Mouse (Mus musculus) forebrain, embryonic 14.5 days (tissue): ENCODE results near the gene Zfp352. TPM values are rescaled to one million over a fixed set of nuclear protein-coding genes. Genes with fewer than 3 reads are reported as not detected.
"Not testable (repeated sequence)": the region's sequence is repeated elsewhere in the genome, so short reads cannot be mapped to it uniquely, and the experiment has no call there.

ENCODE experiments used
- ATAC-seq: fragments of 200-750 bp; cut with Nextera tagmentation; 2 replicates; pipeline ENCODE4 v1.8.0; 2017; ENCODE audit warnings: mild to moderate bottlenecking, moderate library complexity
- DNase-seq: peaks from one replicate; pipeline ENCODE4 v3.0.0-alpha.2; 2015; ENCODE audit warnings: low spot score
- H3K27ac ChIP-seq: fragments of 300-500 bp; sonication (generic); 2 replicates; pipeline ENCODE4 v1.5.1; 2014; ENCODE audit warnings: low read depth, mild to moderate bottlenecking, control low read depth, low read length, moderate library complexity
- H3K27me3 ChIP-seq: fragments of 300-500 bp; sonication (generic); replicated peaks from 2 replicates; pipeline ENCODE4 v1.6.1; 2014; ENCODE audit warnings: low read length, control low read depth, mixed read lengths; ENCODE audit not compliant: control insufficient read depth, insufficient read depth
- H3K36me3 ChIP-seq: fragments of 300-500 bp; sonication (generic); 2 replicates; pipeline ENCODE4 v1.6.1; 2014; ENCODE audit warnings: low read length, control low read depth; ENCODE audit not compliant: control insufficient read depth, insufficient read depth
- H3K4me1 ChIP-seq: fragments of 300-500 bp; sonication (generic); 2 replicates; pipeline ENCODE4 v1.6.1; 2014; ENCODE audit warnings: antibody characterized with exemption, low read length, control low read depth; ENCODE audit not compliant: control insufficient read depth, insufficient read depth
- H3K4me2 ChIP-seq: fragments of 300-500 bp; sonication (generic); 2 replicates; pipeline ENCODE4 v1.6.1; 2014; ENCODE audit warnings: mild to moderate bottlenecking, control low read depth, low read length
- H3K4me3 ChIP-seq: fragments of 300-500 bp; sonication (generic); 2 replicates; pipeline ENCODE4 v1.5.1; 2014; ENCODE audit warnings: low read depth, low read length, control low read depth
- H3K9ac ChIP-seq: fragments of 300-500 bp; sonication (generic); 2 replicates; pipeline ENCODE4 v1.6.1; 2014; ENCODE audit warnings: mild to moderate bottlenecking, low read length, control low read depth, moderate library complexity
- H3K9me3 ChIP-seq: fragments of 300-500 bp; sonication (generic); replicated peaks from 2 replicates; pipeline ENCODE4 v1.6.1; 2016; ENCODE audit warnings: low read length, control low read depth, mixed read lengths; ENCODE audit not compliant: control insufficient read depth
- WGBS: fragments of 180-500 bp; shearing (Covaris S2); extraction: QIAGEN DNeasy Blood & Tissue Kit; methylation state at CpG from one replicate; pipeline ENCODE4 v1.1.7; 2014; 5-methylcytosine and 5-hydroxymethylcytosine counted together
- polyA plus RNA-seq: library from polyadenylated mRNA; unstranded; fragments of >200 nt; fragmentation: Nextera tagmentation; extraction: Ambion mirVana; gene quantifications from 2 replicates; pipeline ENCODE4 v1.2.1, GENCODE M21; 2014

The Zfp352 gene
- polyA plus RNA-seq, result not detected in 2 replicates

DNA sequence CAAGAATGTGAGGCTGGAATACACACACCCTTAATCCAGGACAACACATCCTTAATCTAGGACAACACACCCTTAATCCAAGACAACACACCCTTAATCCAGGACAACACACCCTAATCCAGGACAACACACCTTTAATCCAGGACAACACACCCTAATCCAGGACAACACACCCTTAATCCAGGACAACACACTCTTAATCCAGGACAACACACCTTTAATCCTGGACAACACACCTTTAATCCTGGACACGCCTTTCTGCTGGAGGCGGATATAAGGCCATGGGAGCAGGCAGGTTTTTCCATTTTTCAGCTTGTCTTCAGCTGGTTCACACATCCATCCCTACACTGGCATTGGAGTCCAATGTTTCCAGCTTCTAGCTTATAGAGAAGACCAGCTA lies at the start of gene Zfp352:
Gene Zfp352, plus strand, starts transcription at position 301 of the 400 bp plus-strand sequence.
- Histone ChIP-seq H3K9me3 (no peaks in the 10 kb centered on the region), H3K4me2 (no peak within 1 kb of the TSS), H3K4me3 (no peak within 1 kb of the TSS), H3K36me3 (no peaks in the 10 kb centered on the region), H3K9ac (no peak within 1 kb of the TSS), H3K4me1 (no peaks in the 10 kb centered on the region), H3K27me3 (no peaks in the 10 kb centered on the region), H3K27ac (no peak within 1 kb of the TSS)
- no peak for ATAC-seq
- WGBS, result 95% methylated on average over 2 of the region's 2 CpGs
- no peak for DNase-seq

DNA sequence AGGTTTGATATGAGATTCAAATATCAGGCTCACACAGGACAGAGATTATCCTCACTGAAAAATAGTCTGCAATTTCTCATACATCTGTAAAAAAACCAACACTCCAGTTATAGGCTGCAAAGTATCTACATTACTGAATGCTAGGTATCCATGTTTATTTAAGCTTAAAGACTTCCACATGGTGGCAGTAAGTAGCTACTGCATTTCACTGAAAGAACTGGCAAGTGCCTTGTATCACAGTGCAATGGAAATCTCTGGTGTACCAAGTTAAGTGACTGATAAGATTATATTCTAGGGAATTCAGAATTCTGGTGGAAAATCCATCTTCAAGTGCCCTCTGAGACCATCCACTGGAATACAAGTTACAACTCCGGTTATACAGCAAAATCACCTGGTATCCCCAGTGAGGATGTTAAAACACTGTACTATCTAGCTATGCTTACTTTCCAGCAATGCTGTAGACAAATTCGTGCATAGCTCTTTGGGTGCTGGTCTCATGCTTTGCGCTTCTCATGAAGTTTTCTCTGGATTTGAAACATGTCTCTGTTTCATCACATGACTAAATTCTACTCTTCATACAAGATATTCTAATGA lies 47.6 kb upstream of the Zfp352 start:
- H3K27me3 ChIP-seq, result no peaks in the 10 kb centered on the region
- H3K27ac ChIP-seq, result no peak overlapping the region
- 87% methylated on average over 3 of the region's 3 CpGs for WGBS
- no peaks in the 10 kb centered on the region for H3K9me3 ChIP-seq
- no peaks in the 10 kb centered on the region for H3K36me3 ChIP-seq
- ATAC-seq, result peak; percentile 72
- no peak overlapping the region for H3K4me2 ChIP-seq
- H3K4me3 ChIP-seq, result no peak overlapping the region
- DNase-seq, result peak; percentile 85
- H3K9ac ChIP-seq, result no peak overlapping the region
- H3K4me1 ChIP-seq, result no peaks in the 10 kb centered on the region

DNA sequence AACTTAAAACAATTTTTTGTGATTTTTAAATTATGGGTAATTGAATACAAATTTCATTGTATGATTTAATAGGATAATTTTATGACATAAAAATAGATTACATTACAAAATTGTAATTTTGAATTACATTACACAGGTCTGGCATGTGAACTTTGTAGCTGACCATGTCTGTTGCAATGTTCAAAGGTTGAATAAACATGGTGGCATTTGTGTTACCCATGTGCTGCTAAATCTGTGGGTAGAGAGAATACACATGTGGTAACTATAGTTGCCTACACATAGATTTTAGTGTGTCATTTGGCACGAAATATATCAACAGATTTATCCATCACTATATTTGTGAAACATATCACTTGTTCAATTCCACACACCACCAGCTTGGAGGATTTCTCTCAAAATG lies 44.6 kb upstream of the Zfp352 start:
- 87% methylated on average over 1 of the region's 1 CpGs for WGBS
- H3K9me3 ChIP-seq, result no peaks in the 10 kb centered on the region
- H3K27ac ChIP-seq, result no peak overlapping the region
- H3K27me3 ChIP-seq, result no peaks in the 10 kb centered on the region
- no peak for ATAC-seq
- H3K4me2 ChIP-seq, result no peak overlapping the region
- no peak for DNase-seq
- H3K4me1 ChIP-seq, result no peaks in the 10 kb centered on the region
- H3K4me3 ChIP-seq, result no peak overlapping the region
- no peaks in the 10 kb centered on the region for H3K36me3 ChIP-seq
- no peak overlapping the region for H3K9ac ChIP-seq

DNA sequence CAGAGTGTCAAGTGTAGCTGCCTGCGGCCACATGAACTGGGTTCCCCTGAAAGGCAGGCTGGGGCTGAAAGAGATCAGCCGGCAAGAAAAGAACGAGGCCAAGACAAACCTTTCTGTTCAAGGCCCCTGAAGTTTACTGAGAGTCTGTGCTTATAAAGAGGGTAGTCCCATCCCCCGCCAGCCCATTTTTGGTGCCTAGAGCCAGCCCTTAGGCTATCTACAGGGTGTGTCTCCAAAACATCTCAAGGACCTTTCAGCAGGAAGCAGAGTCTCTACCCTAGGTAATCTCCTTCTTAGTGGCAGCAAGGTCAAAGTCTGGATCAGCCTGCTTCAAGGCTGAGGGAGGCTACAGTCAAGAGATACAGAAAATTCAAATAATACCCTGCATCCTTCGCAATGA lies 15.2 kb upstream of the Zfp352 start:
- DNase-seq (no peak), ATAC-seq (no peak)
- no peak overlapping the region for H3K9ac ChIP-seq
- no peak overlapping the region for H3K4me2 ChIP-seq
- no peaks in the 10 kb centered on the region for H3K4me1 ChIP-seq
- H3K27me3 ChIP-seq, result no peaks in the 10 kb centered on the region
- H3K36me3 ChIP-seq, result no peaks in the 10 kb centered on the region
- H3K4me3 ChIP-seq, result no peak overlapping the region
- WGBS, result 87% methylated on average over 5 of the region's 5 CpGs
- H3K9me3 ChIP-seq, result no peaks in the 10 kb centered on the region
- H3K27ac ChIP-seq, result no peak overlapping the region

DNA sequence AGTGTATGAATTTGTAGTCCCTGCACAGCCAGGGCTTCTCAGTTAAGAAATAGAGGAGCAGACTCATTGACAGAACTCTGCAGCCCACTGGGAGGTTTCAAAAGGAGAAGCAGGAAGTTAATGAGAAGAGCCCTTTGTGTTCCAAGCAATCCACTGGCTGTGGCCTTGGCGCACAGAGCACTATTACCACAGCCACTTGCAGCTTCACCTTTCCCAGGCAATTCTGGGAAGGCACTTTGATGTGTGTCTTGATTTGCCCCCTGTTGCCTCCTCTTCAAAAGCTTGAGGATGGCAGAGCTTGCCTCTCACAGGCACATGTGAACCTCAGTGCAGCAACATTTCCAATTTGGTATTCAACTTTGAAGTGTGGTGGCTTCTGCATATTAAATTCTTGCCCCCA lies 7.1 kb upstream of the Zfp352 start:
- Histone ChIP-seq H3K4me2 (no peak overlapping the region), H3K9me3 (no peaks in the 10 kb centered on the region), H3K27ac (no peak overlapping the region), H3K4me1 (no peaks in the 10 kb centered on the region), H3K27me3 (no peaks in the 10 kb centered on the region), H3K9ac (no peak overlapping the region), H3K4me3 (no peak overlapping the region), H3K36me3 (no peaks in the 10 kb centered on the region)
- WGBS, result 8% methylated on average over 1 of the region's 1 CpGs
- ATAC-seq (peak; percentile 58; the same call in 1 of the 2 replicates), DNase-seq (peak; percentile 55)

DNA sequence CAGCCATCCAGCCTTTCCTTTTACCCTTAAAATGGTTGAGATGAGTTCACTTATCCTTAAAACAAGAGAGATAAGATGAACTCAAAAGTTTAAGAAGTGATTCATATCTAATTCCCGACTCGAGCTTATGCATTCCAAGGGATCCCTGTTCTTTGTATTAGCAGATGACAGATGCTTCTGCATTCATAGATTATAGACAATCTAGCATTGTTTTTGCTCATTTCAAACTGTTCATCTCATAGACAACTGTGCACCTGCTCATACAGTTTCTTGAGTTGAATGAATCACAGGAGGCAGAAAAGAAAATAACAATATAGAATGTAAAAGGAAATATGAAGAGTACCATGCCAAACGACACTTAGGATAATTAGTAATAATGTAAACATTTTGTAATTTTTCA lies 6.5 kb upstream of the Zfp352 start:
- Histone ChIP-seq H3K27ac (no peak overlapping the region), H3K27me3 (no peaks in the 10 kb centered on the region), H3K9me3 (no peaks in the 10 kb centered on the region), H3K4me1 (no peaks in the 10 kb centered on the region), H3K36me3 (no peaks in the 10 kb centered on the region), H3K9ac (no peak overlapping the region), H3K4me3 (no peak overlapping the region), H3K4me2 (no peak overlapping the region)
- no peak for ATAC-seq
- no peak for DNase-seq
- 71% methylated on average over 3 of the region's 3 CpGs for WGBS

DNA sequence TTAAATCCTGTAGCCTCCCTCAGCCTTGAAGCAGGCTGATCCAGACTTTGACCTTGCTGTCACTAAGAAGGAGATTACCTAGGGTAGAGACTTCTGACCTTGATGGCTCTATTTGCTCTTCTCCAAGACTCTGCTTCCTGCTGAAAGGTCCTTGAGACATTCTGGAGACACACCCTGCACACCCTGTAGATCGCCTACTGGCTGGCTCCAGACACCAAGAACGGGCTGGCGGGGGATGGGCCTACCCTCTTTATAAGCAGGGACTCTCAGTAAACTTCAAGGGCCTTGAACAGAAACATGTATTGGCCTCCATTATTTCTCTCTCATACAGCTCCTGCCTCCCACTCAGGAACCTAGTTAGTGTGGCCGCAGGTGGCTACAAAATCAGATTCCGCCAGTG lies 17.0 kb downstream of the Zfp352 start:
- not testable (repeated sequence) for H3K9ac ChIP-seq, H3K9me3 ChIP-seq, H3K27me3 ChIP-seq, H3K4me2 ChIP-seq, H3K27ac ChIP-seq, H3K36me3 ChIP-seq, DNase-seq, H3K4me1 ChIP-seq, H3K4me3 ChIP-seq, ATAC-seq
- WGBS, result 92% methylated on average over 5 of the region's 5 CpGs

DNA sequence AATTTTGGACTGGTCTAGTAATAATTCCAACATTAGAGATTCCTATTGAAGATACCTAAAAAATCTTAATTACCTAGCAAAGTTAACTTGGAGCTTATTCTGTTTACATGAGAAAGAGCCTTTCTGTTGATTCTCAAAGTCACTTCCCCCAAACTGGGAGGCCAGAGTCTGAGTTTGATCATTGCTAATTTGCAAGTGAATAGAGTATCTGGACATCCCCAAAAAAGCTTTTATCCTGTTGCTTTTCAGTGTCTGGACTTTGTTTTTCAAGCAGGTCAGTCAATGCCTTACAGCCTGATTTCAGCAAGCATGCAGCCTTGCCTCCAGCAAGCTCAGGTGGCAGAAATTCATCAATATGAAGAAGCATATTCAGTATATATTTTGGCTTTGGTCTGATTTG lies 51.2 kb downstream of the Zfp352 start:
- 0 out of 2 replicates have a peak, but pooled peaks cover 4% of the 10 kb centered on the region for H3K9me3 ChIP-seq
- ATAC-seq (no peak), DNase-seq (no peak)
- H3K36me3 ChIP-seq, result no peaks in the 10 kb centered on the region
- H3K4me1 ChIP-seq, result no peaks in the 10 kb centered on the region
- H3K4me2 ChIP-seq, result no peak overlapping the region
- H3K27me3 ChIP-seq, result no peaks in the 10 kb centered on the region
- H3K27ac ChIP-seq, result no peak overlapping the region
- no peak overlapping the region for H3K9ac ChIP-seq
- no peak overlapping the region for H3K4me3 ChIP-seq
